Mouse (Mus musculus) ES-Bruce4 (cell line): ENCODE measurements at regions not wholly inside any gene's neighbourhood (a gene's known extent, or its start where the extent isn't known, plus 50 kb on each side); places are given as distances from the start of the nearest gene placed in this dataset.

Source experiments
- CTCF ChIP-seq: IDR thresholded peaks from one replicate; pipeline ENCODE4 v1.8.1; 2011; ENCODE audit warnings: low read depth, low read length
- EP300 ChIP-seq: IDR thresholded peaks from 2 replicates; pipeline ENCODE4 v1.6.1; 2011; ENCODE audit warnings: low read depth, low read length; ENCODE audit not compliant: insufficient read depth
- POLR2A ChIP-seq: IDR thresholded peaks from one replicate; pipeline ENCODE4 v1.8.1; 2011; ENCODE audit warnings: low read length; ENCODE audit not compliant: insufficient read depth

DNA sequence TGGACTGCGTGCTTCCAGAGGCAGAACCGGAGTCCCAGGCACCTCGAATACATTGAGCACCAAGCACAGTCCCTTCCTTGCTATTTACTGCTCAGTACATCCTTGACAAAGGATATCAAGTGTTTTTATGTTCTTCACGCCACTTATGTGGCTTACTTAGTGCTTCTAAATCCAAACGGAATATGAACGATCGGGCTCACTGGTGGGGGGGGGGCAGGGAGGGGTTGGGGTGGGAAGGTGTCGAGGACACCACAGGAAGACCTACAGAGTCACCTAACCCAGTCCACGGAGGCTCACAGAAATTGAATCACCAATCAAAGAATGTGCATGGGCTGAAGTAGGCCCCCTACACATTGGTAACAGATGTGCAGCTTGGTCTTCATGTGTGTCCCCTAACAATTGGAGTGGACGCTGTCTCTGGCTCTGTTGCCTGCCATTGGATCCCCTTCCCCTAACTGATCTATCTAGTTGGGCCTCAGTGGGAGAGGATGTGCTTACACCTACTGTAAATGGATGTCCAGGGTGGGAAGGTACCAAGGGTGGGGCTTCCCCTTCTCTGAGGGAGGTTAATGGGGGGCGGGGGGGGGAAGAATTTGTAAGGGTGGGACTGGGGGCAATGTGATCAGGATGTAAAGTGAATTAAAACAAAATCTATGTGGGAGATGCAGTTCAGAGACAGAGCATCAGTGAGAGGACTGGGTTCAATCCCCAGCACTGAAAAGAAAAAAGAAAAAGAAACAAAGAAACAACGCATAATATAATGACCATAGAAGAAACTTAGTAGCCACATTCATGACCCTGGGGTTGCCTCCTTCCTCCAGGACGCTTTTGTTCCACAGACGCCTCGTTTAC is 99.1 kb upstream of the Cpm start:
- TF ChIP-seq CTCF (no peak), POLR2A (no peak), EP300 (no peak)
